ENCODE assay signal across 8 mouse cellular contexts in the genomic region with DNA sequence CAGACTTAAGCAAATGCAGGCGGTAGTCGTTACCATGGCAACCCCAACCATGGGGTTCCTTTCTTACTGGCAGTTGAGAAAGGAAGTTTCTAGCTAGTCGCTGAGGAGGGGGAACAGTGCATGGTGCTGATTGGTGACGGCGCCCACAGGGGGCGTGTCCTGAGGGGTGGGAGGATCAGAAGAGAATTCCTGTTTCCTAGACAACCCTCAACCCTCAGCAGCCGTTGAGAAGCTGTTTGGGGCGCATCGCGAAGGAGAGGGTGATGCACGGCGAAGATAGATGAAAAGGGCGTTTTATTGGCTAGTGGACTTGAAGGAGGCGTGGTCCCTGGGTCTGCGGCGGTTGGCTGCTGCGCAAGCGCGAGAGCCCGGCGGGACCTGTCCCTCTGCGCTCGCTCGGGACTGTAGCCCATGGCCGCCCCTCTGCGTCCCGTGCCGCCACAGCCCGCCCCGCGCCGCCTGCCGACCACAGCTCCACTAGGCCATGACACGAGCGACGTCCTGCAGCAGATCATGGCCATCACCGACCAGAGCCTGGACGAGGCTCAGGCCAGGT. TPM values are rescaled to one million over a fixed set of nuclear protein-coding genes. Genes with fewer than 3 reads are reported as not detected.
DNase-seq lines count a peak whose midpoint lies in the region; ATAC-seq lines count a peak whose summit lies in the region.

Gene Pbx4, plus strand, starts transcription at position 194 of the 556 bp plus-strand sequence.

- no peaks in the 10 kb centered on the region for H3K9me3 ChIP-seq in intestine, embryonic 14.5 days (ENCODE audit: control insufficient read depth, low read length)

- DNase-seq in adrenal gland, adult 8-10 months, result peak; percentile 84
- peak; percentile 97 for DNase-seq in embryo, embryonic 11 days
- DNase-seq in gastrocnemius, postnatal 25 days, result peak; percentile 79
- DNase-seq in intestine, embryonic 14.5 days (ENCODE audit: low spot score), result peak; percentile 90
- DNase-seq in left cerebral cortex, postnatal 14 days (ENCODE audit: low spot score in 2 of 2), result peak; percentile 95 to 98
- DNase-seq in right cerebral cortex, postnatal 14 days, result peak; percentile 92
- peak; percentile 81 for DNase-seq in urinary bladder, postnatal 4 days (ENCODE audit: low spot score in 2 of 2)

- peak within 1 kb of the TSS; percentile 50 for H3K4me3 ChIP-seq in intestine, embryonic 14.5 days (ENCODE audit: low read depth, low read length)

- peak within 1 kb of the TSS; percentile 41 for H3K9ac ChIP-seq in intestine, embryonic 14.5 days (ENCODE audit: low read length)

- ATAC-seq in intestine, embryonic 14.5 days (replicated peaks; ENCODE audit: low FRiP score, low TSS enrichment, low read depth), result peak; percentile 96
- ATAC-seq in megakaryocyte-erythroid progenitor cell, adult 5-6 weeks (replicated peaks; ENCODE audit: low FRiP score, low TSS enrichment, poor library complexity, severe bottlenecking), result peak; percentile 91

- H3K36me3 ChIP-seq in intestine, embryonic 14.5 days (ENCODE audit: control insufficient read depth, insufficient read depth, low read length), result peaks cover 7% of the 10 kb centered on the region

- under 1% methylated on average over 34 of the region's 38 CpGs for WGBS in intestine, embryonic 14.5 days

- H3K4me2 ChIP-seq in intestine, embryonic 14.5 days (ENCODE audit: low read length), result peak within 1 kb of the TSS; percentile 73

- intact Hi-C loops in left cerebral cortex, postnatal 14 days (cut with DNase I), result no loop called here

- H3K4me1 ChIP-seq in intestine, embryonic 14.5 days (replicated peaks; ENCODE audit: control insufficient read depth, insufficient read depth, low read length), result peaks cover 7% of the 10 kb centered on the region; the same call in 1 of the 2 replicates

- H3K27me3 ChIP-seq in intestine, embryonic 14.5 days (replicated peaks; ENCODE audit: control insufficient read depth, insufficient read depth, low read length), result no peaks in the 10 kb centered on the region

- H3K27ac ChIP-seq in intestine, embryonic 14.5 days (ENCODE audit: low read depth), result peak within 1 kb of the TSS; percentile 34; the same call in 1 of the 2 replicates

RNA-seq across cellular contexts. Expression of gene Pbx4, which starts in this region (rescaled TPM):
- 1 to 10 TPM; 1.7 to 3.7 (median 2.7) TPM for total RNA-seq in adrenal gland, adult 8-10 months (2022)
- total RNA-seq in gastrocnemius, postnatal 25 days (2021), result not detected
- 5.7 and 6.3 TPM in 2 replicates for polyA plus RNA-seq in intestine, embryonic 14.5 days (2014; fragmentation: Nextera tagmentation; extraction: Ambion mirVana)
- 10 to 100 TPM; 23.0 to 27.4 TPM for total RNA-seq in left cerebral cortex, postnatal 14 days (2021)
- 65.9 and 72.8 TPM in 2 replicates for total RNA-seq in megakaryocyte-erythroid progenitor cell, adult 5-6 weeks (2014; fragmentation: Nextera tagmentation)
- total RNA-seq in megakaryocyte-erythroid progenitor cell, adult 5-6 weeks (2017), result 20.7 and 33.7 TPM in 2 replicates

Comparison
In these comparisons a context has a peak if more than half of its experiments do, and no peak if none do; other contexts are left out.
1. Peak in every context shown above with its lines: DNase-seq, ATAC-seq, H3K4me3 ChIP-seq and H3K27ac ChIP-seq.
2. RNA of gene Pbx4 (total RNA-seq): 20.7 to 72.8 TPM in megakaryocyte-erythroid progenitor cell, adult 5-6 weeks and 23.0 to 27.4 TPM in left cerebral cortex, postnatal 14 days; 1.7 to 3.7 TPM in adrenal gland, adult 8-10 months and not detected in gastrocnemius, postnatal 25 days; every median in the first group is over 4 times any median in the second.
3. Peak in DNase-seq in gastrocnemius, postnatal 25 days; RNA of the gene not detected or under 1 TPM.